Mouse (Mus musculus) mouse embryonic stem cell (cell line): ENCODE measurements at regions not wholly inside any gene's neighbourhood (a gene's known extent, or its start where the extent isn't known, plus 50 kb on each side); places are given as distances from the start of the nearest gene placed in this dataset.

Experiments used
- in situ Hi-C, 2 experiments: fragments of 300-500 bp; cut with MboI; formaldehyde crosslinking; loops; 1 replicate in 1 of 2; 3 replicates in 1 of 2; pipeline ENCODE4 v1.14.3; 2019 to 2020; ENCODE audit warnings: low sequenced_read_pairs in 2 of 2, low pct_unique_long_range_greater_than_20kb in 1 of 2, mixed read lengths in 1 of 2; ENCODE audit not compliant: unreplicated experiment in 1 of 2

GRCm38 (mm10) chr15:93845801-93846200, 250.1 kb upstream of the Prickle1 start:
- in situ Hi-C loops = no loop called here

- in situ Hi-C loops = no loop called here
Observed at GRCm38 (mm10) chr15:93832956-93833355, 237.3 kb upstream of the Prickle1 start.

- in situ Hi-C loops = no loop called here
Observed at GRCm38 (mm10) chr15:93832431-93832936, 236.8 kb upstream of the Prickle1 start.

- in situ Hi-C loops = no loop called here
Observed at GRCm38 (mm10) chr15:93831148-93831547, 235.5 kb upstream of the Prickle1 start.

GRCm38 (mm10) chr15:93824729-93825694, 229.3 kb upstream of the Prickle1 start:
- in situ Hi-C loops = no loop called here

- in situ Hi-C loops = no loop called here
Observed at GRCm38 (mm10) chr15:93821236-93821635, 225.5 kb upstream of the Prickle1 start.

GRCm38 (mm10) chr15:93812011-93812410, 216.3 kb upstream of the Prickle1 start:
- in situ Hi-C loops = no loop called here

- in situ Hi-C loops = no loop called here
Observed at GRCm38 (mm10) chr15:93807993-93808392, 212.3 kb upstream of the Prickle1 start.

- in situ Hi-C loops = no loop called here
Observed at GRCm38 (mm10) chr15:93807505-93807904, 211.8 kb upstream of the Prickle1 start.

GRCm38 (mm10) chr15:93804703-93805102, 209.0 kb upstream of the Prickle1 start:
- in situ Hi-C loops = no loop called here

- in situ Hi-C loops = no loop called here
Observed at GRCm38 (mm10) chr15:93790531-93790930, 194.8 kb upstream of the Prickle1 start.

GRCm38 (mm10) chr15:93789762-93790161, 194.1 kb upstream of the Prickle1 start:
- in situ Hi-C loops = no loop called here

GRCm38 (mm10) chr15:93787361-93787760, 191.7 kb upstream of the Prickle1 start:
- in situ Hi-C loops = no loop called here

- in situ Hi-C loops = no loop called here
Observed at GRCm38 (mm10) chr15:93785846-93786412, 190.2 kb upstream of the Prickle1 start.

- in situ Hi-C loops = no loop called here
Observed at GRCm38 (mm10) chr15:93783736-93784135, 188.0 kb upstream of the Prickle1 start.

- in situ Hi-C loops = no loop called here
Observed at GRCm38 (mm10) chr15:93775199-93775745, 179.6 kb upstream of the Prickle1 start.

- in situ Hi-C loops = no loop called here
Observed at GRCm38 (mm10) chr15:93774340-93774739, 178.6 kb upstream of the Prickle1 start.

- in situ Hi-C loops = no loop called here
Observed at GRCm38 (mm10) chr15:93766981-93767380, 171.3 kb upstream of the Prickle1 start.

GRCm38 (mm10) chr15:93763047-93763446, 167.4 kb upstream of the Prickle1 start:
- in situ Hi-C loops = no loop called here
